Mouse (Mus musculus): ENCODE measurements around the gene Tstd1. TPM values are rescaled to one million over a fixed set of nuclear protein-coding genes. Genes with fewer than 3 reads are reported as not detected.

Tstd1 gene
- polyA plus RNA-seq, 1 experiment from 2014 or later, result 6.8 TPM

DNA sequence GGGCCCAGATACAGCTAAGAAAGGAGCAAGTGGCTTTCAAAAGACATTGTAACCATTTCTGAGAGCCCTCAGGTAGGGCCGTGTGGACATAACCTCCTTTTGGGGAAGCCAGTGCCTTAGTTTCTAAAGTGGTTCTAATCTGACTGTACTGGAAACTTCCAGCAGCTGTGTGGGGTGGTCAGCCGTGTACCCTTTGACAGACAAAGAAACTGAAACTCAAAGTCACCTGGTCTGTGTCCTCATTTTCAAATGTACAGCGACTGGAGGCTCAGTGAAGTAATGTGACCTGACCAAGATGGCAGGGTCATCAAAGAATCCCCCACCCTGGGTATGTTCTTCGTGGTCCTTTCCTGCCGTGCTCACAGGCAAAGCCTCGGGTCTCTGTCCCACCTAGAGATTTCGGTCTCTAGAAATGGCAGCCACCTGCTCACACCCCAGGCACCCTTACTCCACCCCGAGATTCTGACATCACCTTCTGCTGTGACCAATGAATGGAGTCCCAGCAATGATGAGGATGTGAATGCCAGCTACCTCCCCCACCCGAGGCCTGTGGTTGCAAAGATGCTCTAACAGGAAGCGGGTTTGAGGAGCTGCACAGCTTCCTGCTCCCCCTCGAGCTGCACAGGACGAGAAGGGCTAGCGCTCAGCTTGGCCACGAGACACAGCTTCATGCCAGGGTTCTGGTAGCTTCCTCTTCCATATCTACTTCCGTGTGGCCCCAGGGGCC, 30.1 kb upstream of the Tstd1 start, which contains the start of gene Arhgap30:
Gene Arhgap30 (plus strand): TSS at position 579 of the 727 bp plus-strand sequence.
- ATAC-seq (replicated peaks; ENCODE audit: low FRiP score), result no peak
- no peak within 1 kb of the TSS for H3K27ac ChIP-seq
- H3K27me3 ChIP-seq, result no peaks in the 10 kb centered on the region
- WGBS, result 83% methylated on average over 15 of the region's 15 CpGs
- H3K36me3 ChIP-seq, result no peaks in the 10 kb centered on the region
- H3K9ac ChIP-seq, result no peak within 1 kb of the TSS
- no peaks in the 10 kb centered on the region for H3K9me3 ChIP-seq (replicated peaks)
- no peak within 1 kb of the TSS for H3K4me2 ChIP-seq
- H3K4me3 ChIP-seq (replicated peaks), result no peak within 1 kb of the TSS
- H3K4me1 ChIP-seq, result peaks cover 3% of the 10 kb centered on the region; the same call in 1 of the 2 replicates

DNA sequence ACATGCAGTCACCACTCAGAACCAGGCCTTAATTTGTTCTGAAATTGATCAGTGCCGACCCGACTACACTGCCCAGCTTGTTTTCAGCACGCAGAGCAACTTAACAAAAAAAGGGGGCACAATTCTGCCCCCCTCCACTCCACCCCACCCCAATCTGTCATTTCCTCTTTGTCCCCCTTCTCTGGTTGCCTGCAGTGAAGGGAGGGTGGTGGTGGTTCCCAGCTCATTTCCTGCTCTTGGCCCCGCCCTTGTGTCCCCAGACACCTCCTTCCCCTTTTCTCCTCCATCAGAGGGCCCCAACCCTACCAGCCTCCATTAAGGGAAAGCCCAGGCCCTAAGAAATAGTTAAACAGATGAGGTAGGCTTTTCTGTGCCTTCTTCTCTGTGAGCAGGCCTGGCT, 28.6 kb upstream of the Tstd1 start:
- 79% methylated on average over 4 of the region's 4 CpGs for WGBS
- no peak for ATAC-seq (replicated peaks; ENCODE audit: low FRiP score)

DNA sequence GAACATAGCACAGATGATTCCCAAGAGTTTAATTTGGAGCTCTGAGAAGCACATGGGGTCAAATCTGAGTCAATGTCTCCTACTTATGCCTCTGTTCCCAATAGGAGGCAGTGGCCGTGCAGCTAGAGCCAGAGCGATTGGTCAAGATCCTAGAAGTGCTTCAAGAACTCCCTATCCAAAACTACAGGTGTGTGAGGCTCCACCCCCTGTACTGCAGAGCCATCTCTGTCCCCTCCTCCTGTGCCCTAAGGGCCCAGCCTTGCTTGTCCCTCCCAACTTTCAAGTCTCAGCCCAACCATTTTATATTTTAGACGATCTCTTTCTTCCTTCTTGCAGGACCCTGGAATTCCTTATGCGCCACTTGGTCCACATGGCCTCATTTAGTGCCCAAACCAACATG, 16.9 kb upstream of the Tstd1 start:
- H3K27ac ChIP-seq, result no peak overlapping the region
- no peaks in the 10 kb centered on the region for H3K9me3 ChIP-seq (replicated peaks)
- no peak overlapping the region for H3K9ac ChIP-seq
- no peaks in the 10 kb centered on the region for H3K4me1 ChIP-seq
- H3K4me3 ChIP-seq (replicated peaks), result no peak overlapping the region
- H3K36me3 ChIP-seq, result no peaks in the 10 kb centered on the region
- no peaks in the 10 kb centered on the region for H3K27me3 ChIP-seq
- no peak overlapping the region for H3K4me2 ChIP-seq
- WGBS, result 82% methylated on average over 4 of the region's 4 CpGs
- ATAC-seq (replicated peaks; ENCODE audit: low FRiP score), result no peak

More for the DNA sequence above, 28.6 kb upstream of the Tstd1 start:
- Histone ChIP-seq H3K4me2 (no peak overlapping the region), H3K4me3 (replicated peaks) (no peak overlapping the region), H3K9ac (no peak overlapping the region), H3K27me3 (no peaks in the 10 kb centered on the region), H3K9me3 (replicated peaks) (no peaks in the 10 kb centered on the region), H3K36me3 (no peaks in the 10 kb centered on the region), H3K4me1 (peaks cover 3% of the 10 kb centered on the region; the same call in 1 of the 2 replicates), H3K27ac (no peak overlapping the region)

DNA sequence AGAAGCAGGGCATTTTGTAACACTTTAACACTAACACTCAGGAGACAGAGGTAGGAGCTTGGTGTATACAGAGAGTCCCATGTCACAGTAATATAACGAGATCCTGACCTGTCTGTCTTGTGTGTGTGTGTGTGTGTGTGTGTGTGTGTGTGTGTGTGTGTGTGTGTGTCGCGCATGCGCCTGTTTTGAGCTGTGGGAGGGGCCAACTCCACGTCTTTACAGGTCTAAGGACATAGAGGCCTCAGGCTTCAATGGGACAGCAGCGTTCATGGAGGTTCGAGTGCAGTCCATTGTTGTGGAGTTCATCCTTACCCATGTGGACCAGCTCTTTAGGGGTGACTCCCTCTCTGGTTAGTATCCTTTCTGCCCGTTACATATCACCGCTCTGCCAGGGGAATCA, 15.7 kb upstream of the Tstd1 start:
- Histone ChIP-seq H3K27ac (no peak overlapping the region), H3K9me3 (replicated peaks) (no peaks in the 10 kb centered on the region), H3K4me1 (no peaks in the 10 kb centered on the region), H3K27me3 (no peaks in the 10 kb centered on the region), H3K4me3 (replicated peaks) (no peak overlapping the region), H3K9ac (no peak overlapping the region), H3K4me2 (no peak overlapping the region), H3K36me3 (no peaks in the 10 kb centered on the region)
- no peak for ATAC-seq (replicated peaks; ENCODE audit: low FRiP score)
- WGBS, result 76% methylated on average over 9 of the region's 9 CpGs

DNA sequence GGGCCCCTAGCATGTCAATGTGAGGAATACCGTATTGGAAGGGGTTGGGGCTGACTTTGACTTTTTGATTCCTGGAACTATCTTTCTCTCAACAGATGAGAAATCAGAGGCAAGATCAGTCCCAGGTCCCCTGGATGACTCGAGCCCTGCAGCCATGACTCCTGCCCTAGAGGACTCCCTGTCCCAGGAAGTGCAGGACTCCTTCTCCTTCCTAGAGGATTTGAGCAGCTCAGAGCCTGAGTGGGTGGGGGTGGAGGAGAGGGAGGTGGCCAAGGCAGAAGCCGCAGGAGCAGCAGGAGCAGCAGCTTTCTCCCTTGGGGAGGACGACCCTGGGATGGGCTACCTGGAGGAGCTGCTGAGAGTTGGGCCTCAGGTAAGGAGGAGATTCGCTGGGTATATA, 11.4 kb upstream of the Tstd1 start:
- 0 out of 2 replicates have a peak, but pooled peaks cover 3% of the 10 kb centered on the region for H3K27me3 ChIP-seq
- 0 out of 2 replicates have a peak, but pooled peaks cover under 1% of the 10 kb centered on the region for H3K4me1 ChIP-seq
- WGBS, result 80% methylated on average over 5 of the region's 5 CpGs
- no peak overlapping the region for H3K27ac ChIP-seq
- H3K9ac ChIP-seq, result no peak overlapping the region
- H3K4me3 ChIP-seq (replicated peaks), result no peak overlapping the region
- no peak overlapping the region for H3K4me2 ChIP-seq
- H3K36me3 ChIP-seq, result no peaks in the 10 kb centered on the region
- ATAC-seq (replicated peaks; ENCODE audit: low FRiP score), result no peak
- H3K9me3 ChIP-seq (replicated peaks), result no peaks in the 10 kb centered on the region

DNA sequence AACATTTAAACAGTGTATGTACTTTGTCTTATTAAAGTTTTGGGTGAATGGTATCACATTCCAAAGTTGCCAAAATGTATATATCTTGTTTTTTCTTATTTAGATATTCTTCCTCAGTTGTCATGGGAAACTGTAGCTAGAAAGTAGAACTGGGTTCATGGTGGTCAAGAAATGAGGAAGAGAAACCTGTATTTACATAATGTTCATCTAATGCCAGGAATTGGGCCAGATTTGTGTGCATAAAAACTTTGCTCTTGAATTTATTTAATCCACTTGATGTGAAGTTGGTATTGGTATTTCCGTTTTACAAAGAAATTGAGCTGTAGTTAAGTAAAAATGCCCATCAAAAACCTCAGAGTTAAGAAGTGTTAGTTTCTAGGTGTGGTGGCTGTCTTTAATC, 8.4 kb upstream of the Tstd1 start:
- H3K9ac ChIP-seq, result no peak overlapping the region
- H3K4me1 ChIP-seq, result peaks cover 19% of the 10 kb centered on the region
- ATAC-seq (replicated peaks; ENCODE audit: low FRiP score), result no peak
- H3K4me2 ChIP-seq, result no peak overlapping the region
- no peak overlapping the region for H3K4me3 ChIP-seq (replicated peaks)
- H3K27me3 ChIP-seq, result 0 out of 2 replicates have a peak, but pooled peaks cover 3% of the 10 kb centered on the region
- no peaks in the 10 kb centered on the region for H3K9me3 ChIP-seq (replicated peaks)
- 91% methylated on average over 1 of the region's 1 CpGs for WGBS
- H3K27ac ChIP-seq, result no peak overlapping the region
- H3K36me3 ChIP-seq, result peaks cover 9% of the 10 kb centered on the region

DNA sequence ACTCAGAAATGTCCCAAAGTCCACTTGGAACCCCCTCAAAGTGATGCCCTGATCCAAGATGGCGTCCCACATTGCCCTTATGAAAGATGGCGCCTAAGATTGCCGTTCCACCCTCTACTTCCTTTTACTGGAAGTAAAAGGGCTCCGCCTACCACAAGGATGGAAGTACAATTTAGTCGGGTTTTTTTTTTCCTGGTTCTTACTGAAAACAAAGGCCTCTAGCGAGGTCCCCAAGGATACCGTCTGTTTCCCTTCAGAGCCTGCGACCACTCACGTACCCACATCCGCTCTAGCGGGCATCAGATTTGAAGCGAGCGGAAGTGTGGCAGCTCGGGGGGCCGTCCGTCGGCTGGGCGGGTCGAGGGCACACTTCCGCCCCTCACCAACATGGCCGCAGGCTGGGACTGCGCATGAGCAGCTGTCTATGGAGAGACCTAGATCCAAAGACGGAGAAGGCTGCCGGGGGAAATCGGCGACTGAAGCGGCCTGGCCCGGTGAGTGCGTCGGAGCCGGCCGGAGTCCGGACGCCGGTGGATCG, 7.7 kb upstream of the Tstd1 start, which contains the start of gene Usf1:
Gene Usf1 (plus strand): TSS at position 367 of the 538 bp plus-strand sequence.
- H3K27ac ChIP-seq, result peak within 1 kb of the TSS; percentile 95
- WGBS, result under 1% methylated on average over 36 of the region's 36 CpGs

DNA sequence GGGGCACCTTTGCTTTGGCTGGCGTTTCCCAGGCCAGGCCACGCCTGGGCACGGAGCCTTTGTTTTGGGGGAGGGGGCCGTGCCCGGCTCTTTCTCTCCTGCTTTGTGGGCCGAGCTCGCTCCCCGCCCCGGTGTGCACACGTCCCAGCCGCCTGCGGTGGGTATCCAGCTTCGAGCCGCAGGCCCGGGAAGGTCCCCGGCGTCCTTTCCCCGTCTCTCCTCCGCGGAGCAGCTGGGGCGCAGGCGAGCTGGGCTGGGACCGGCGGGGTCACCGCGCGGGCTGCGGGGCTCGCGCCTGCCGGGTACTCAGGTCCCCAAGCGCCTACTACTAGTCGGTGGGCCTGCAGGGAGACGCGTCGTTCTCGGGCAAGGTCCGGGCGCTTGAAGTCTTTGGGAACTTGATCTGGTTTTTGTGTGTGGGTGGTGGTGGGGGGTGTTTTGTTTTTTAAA, 7.2 kb upstream of the Tstd1 start:
- Histone ChIP-seq H3K36me3 (peaks cover 21% of the 10 kb centered on the region), H3K27me3 (0 out of 2 replicates have a peak, but pooled peaks cover 3% of the 10 kb centered on the region), H3K4me3 (replicated peaks) (peak overlapping the region; percentile 78), H3K4me1 (peaks cover 19% of the 10 kb centered on the region), H3K27ac (peak overlapping the region; percentile 95), H3K4me2 (peak overlapping the region; percentile 60), H3K9me3 (replicated peaks) (no peaks in the 10 kb centered on the region), H3K9ac (peak overlapping the region; percentile 91)
- WGBS, result under 1% methylated on average over 39 of the region's 39 CpGs
- peak; percentile 83 for ATAC-seq (replicated peaks; ENCODE audit: low FRiP score)

More for the DNA sequence above, 7.7 kb upstream of the Tstd1 start, which contains the start of gene Usf1:
- Histone ChIP-seq H3K36me3 (peaks cover 16% of the 10 kb centered on the region), H3K9ac (peak within 1 kb of the TSS; percentile 91), H3K4me2 (peak within 1 kb of the TSS; percentile 60), H3K4me1 (peaks cover 19% of the 10 kb centered on the region), H3K27me3 (0 out of 2 replicates have a peak, but pooled peaks cover 3% of the 10 kb centered on the region), H3K9me3 (replicated peaks) (no peaks in the 10 kb centered on the region), H3K4me3 (replicated peaks) (peak within 1 kb of the TSS; percentile 78)
- ATAC-seq (replicated peaks; ENCODE audit: low FRiP score), result peak; percentile 99

DNA sequence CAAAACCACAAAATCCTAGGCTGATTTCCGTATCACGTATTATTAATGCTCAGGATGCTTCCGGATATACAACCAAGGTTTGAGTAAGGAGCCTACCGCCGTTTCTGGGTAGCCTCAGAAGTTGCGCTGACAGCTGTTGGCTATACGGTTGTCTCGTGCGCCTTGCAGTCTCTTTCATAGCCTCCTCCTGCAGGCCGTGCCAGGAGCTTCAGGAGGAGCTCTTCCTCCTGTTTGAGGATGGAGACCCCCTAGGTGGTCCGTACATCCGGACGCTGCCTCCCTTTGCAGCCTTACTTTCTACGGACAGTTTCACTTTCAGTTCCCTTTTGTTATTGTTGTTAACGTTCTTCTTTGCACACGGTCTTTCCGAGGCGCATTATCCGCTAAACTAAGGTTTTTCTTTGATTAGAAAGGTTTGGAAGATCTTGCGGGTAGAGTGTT, 6.7 kb upstream of the Tstd1 start:
- H3K4me2 ChIP-seq, result peak overlapping the region; percentile 60
- 0 out of 2 replicates have a peak, but pooled peaks have one; percentile 20 for ATAC-seq (replicated peaks; ENCODE audit: low FRiP score)
- H3K27me3 ChIP-seq, result 0 out of 2 replicates have a peak, but pooled peaks cover 3% of the 10 kb centered on the region
- H3K9ac ChIP-seq, result peak overlapping the region; percentile 91
- peaks cover 19% of the 10 kb centered on the region for H3K4me1 ChIP-seq
- H3K36me3 ChIP-seq, result peaks cover 26% of the 10 kb centered on the region
- peak overlapping the region; percentile 95 for H3K27ac ChIP-seq
- H3K4me3 ChIP-seq (replicated peaks), result peak overlapping the region; percentile 78
- WGBS, result under 1% methylated on average over 20 of the region's 20 CpGs
- H3K9me3 ChIP-seq (replicated peaks), result no peaks in the 10 kb centered on the region

DNA sequence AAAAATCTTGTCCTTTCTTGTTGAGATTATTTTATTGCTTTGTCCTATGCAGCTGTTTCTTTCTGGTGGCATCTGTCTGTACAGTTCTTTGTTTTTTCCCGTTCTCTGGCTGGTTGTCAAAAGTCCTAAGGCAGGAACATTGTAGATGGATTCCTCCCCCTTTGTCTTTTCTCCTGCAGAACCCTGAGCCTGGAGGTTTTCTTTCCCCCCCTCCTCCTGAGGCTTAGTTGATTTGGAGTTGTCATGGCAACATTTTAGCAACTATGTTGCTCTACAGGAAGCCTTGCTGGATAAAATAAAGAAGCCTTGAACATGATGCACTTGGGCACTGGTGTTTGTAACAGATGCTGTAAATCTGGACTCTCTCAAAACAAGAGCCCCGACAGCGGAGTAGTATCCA, 6.2 kb upstream of the Tstd1 start:
- Histone ChIP-seq H3K9me3 (replicated peaks) (no peaks in the 10 kb centered on the region), H3K27me3 (0 out of 2 replicates have a peak, but pooled peaks cover 3% of the 10 kb centered on the region), H3K27ac (peak overlapping the region; percentile 95), H3K9ac (peak overlapping the region; percentile 91), H3K4me3 (replicated peaks) (peak overlapping the region; percentile 78), H3K36me3 (peaks cover 31% of the 10 kb centered on the region), H3K4me2 (peak overlapping the region; percentile 60), H3K4me1 (peaks cover 19% of the 10 kb centered on the region)
- 36% methylated on average over 3 of the region's 3 CpGs for WGBS
- ATAC-seq (replicated peaks; ENCODE audit: low FRiP score), result no peak

DNA sequence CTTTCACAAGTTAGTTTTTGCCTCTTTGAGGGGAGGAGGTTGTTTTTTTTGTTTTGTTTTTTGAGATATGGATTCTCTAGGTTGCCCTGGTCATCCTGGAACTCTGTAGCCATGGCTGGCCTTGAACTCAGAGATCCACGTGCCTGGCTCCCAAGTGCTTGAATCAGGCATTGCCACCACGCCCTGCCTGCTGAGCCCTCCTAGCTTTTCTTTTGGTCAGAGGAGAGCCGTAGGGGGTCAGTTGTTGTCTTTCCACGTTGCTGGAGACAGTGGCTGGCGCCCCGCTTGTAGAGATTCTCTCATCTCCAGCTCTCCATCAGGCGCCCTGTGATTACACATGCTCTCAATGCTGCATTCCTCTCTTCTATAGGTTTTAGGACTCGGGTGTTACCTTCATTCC, 5.1 kb upstream of the Tstd1 start:
- WGBS, result 79% methylated on average over 8 of the region's 8 CpGs
- H3K4me3 ChIP-seq (replicated peaks), result no peak overlapping the region
- no peak overlapping the region for H3K4me2 ChIP-seq
- H3K4me1 ChIP-seq, result peaks cover 19% of the 10 kb centered on the region
- H3K9me3 ChIP-seq (replicated peaks), result no peaks in the 10 kb centered on the region
- H3K27me3 ChIP-seq, result 0 out of 2 replicates have a peak, but pooled peaks cover 3% of the 10 kb centered on the region
- no peak overlapping the region for H3K9ac ChIP-seq
- peaks cover 42% of the 10 kb centered on the region for H3K36me3 ChIP-seq
- no peak for ATAC-seq (replicated peaks; ENCODE audit: low FRiP score)
- no peak overlapping the region for H3K27ac ChIP-seq

DNA sequence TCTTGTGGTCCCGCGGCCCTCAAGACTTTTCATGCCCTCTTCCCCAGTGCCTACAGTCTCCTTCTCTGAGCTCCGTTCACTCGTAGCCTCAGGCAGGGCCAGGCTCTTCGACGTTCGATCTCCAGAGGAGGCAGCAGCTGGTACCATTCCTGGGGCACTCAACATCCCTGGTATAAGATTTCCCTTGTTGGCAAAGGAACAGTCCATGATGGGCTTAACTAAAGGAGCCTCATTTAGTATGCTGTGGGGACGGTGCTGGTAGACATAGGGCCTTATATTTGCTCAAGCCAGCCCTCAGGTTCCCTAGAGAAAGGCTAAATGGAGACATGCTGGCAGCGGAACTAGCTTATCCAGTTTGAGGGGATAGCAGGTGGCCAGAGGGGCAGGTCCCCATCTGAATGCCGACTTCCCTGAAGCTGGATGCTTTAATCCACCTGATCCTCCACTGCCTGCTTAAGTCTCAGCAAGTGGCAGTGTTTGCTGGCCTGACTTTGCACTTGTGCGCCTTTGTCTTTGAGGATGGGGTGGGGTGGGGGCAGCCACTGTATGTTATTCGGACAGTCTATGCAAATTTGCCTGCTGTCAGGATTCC, 715 bp downstream of the Tstd1 start:
- Histone ChIP-seq H3K4me3 (replicated peaks) (no peak overlapping the region), H3K36me3 (peaks cover 62% of the 10 kb centered on the region), H3K9me3 (replicated peaks) (no peaks in the 10 kb centered on the region), H3K27me3 (no peaks in the 10 kb centered on the region), H3K4me1 (no peaks in the 10 kb centered on the region), H3K9ac (no peak overlapping the region), H3K27ac (no peak overlapping the region), H3K4me2 (no peak overlapping the region)
- 70% methylated on average over 12 of the region's 12 CpGs for WGBS
- ATAC-seq (replicated peaks; ENCODE audit: low FRiP score), result no peak
